Mouse (Mus musculus): Measurements from ENCODE around the gene Hnrnpul2.
A peak's percentile ranks its signal among the peaks of the same experiment; 100 is the strongest.
"Not testable (repeated sequence)": the region's sequence is repeated elsewhere in the genome, so short reads cannot be mapped to it uniquely, and the experiment has no call there.

The Hnrnpul2 gene

DNA sequence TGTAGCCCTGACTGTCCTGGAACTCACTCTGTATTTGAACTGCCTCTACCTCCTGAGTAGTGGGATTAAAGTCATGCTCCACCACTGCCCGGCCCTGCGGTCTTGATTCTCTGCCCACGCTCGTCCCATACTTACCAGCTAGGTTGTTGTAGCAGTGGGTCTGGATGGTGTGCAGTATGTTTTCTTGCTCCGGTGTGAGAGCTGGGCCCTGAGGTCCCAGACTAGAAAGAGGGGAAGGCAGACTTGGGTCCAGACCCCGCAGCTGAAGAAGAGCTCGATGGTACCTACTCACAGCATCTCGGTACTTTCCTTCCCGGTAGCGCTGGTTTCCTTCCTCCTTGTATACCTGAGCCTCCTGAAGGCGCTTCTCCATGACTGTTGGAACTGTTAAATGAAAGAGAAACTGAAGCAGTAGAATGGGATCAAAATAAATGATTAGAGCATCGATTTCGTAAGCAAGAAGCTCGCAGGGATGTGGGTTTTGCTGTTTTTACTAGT is 1.5 kb upstream of the Hnrnpul2 start:
- DNase-seq (ENCODE audit: low spot score in 2 of 2): no peak

DNA sequence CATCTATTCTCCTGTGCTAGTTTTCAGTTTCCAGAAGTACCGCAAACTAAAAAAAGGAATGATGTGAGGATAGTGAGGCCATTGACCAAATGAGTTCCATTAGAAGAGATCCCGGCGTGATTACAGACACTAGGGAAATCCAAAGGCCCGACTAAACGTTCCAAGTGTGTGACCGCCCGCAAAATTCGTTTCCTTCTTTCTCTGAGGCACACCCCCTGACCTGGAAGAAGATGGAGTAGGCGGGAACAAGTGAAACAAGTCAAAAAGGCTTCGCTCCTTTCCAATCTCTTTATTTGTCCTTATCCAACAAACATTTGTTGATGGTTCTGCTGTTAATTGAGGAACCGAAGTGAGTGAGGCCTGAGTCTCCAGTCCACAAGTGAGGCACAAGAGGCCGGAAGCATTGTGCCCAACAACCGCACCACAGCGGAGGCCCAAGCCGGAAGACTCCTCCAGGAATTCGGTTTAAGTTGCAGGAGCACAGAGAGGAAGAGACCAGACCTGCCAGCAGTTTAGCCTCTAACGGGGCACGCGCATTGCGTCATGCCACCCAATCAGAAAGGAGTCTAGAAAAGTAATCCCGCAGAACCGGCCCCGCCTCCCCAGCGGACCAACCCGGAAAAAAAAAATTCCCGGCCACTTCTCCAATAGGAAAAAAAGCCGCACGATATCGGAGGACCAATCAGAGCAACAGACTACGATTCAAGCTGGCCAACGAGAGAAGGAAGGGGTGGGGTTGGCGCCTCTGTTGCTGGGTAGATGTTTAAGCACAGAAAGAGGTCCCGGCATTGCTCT is 812 bp upstream of the Hnrnpul2 start, which contains the start of gene Ttc9c:
Ttc9c (minus strand) TSS at position 533 of the 795 bp plus-strand sequence.
- DNase-seq (ENCODE audit: low spot score in 2 of 2): peak; percentile 90 to 93

DNA sequence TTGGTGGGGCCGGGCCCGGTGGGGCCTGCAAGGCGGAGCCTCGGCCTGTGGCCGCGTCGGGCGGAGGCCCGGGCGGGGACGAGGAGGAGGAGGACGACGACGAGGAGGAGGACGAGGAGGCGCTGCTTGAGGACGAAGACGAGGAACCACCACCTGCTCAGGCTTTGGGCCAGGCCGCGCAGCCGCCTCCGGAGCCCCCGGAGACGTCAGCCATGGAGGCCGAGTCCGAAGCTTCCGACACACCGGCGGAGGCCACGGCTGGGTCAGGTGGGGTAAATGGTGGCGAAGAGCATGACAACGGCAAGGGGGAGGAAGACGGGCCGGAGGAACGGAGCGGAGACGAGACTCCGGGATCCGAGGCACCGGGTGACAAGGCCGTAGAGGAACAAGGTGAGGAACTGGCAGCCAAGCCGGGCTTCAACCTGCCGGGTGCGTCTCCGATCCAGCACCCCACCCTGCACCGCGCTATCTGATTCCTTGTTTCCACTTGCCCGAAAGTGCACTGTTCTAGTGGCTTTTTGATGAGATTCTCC is 680 bp downstream of the Hnrnpul2 start:
- DNase-seq (ENCODE audit: low spot score in 2 of 2): peak in 1 of 2 experiments; percentile 44

DNA sequence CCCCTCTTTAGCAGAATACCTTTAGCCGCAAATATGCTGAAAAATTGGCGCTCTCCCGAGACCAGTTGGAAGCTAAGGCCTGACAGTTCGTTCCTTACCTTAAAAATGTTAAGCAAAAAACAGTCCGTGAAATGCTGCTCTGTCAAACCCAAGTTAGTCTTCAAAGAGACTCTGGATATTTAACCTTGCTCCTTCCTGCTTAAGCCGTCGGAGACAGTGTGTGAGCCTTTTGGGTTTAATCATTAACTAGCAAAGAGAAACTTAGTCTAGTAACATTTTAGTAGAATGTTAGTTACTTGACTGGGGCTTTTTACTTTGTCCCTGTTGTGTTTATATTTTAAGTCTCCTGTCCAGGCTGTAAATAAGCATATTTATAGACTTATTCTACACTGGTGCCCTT is 1.3 kb downstream of the Hnrnpul2 start:
- no peak for DNase-seq (ENCODE audit: low spot score in 2 of 2)

GRCm38 (mm10) chr19:8822696-8823095 is 2.9 kb downstream of the Hnrnpul2 start:
- DNase-seq (ENCODE audit: low spot score in 2 of 2): no peak

DNA sequence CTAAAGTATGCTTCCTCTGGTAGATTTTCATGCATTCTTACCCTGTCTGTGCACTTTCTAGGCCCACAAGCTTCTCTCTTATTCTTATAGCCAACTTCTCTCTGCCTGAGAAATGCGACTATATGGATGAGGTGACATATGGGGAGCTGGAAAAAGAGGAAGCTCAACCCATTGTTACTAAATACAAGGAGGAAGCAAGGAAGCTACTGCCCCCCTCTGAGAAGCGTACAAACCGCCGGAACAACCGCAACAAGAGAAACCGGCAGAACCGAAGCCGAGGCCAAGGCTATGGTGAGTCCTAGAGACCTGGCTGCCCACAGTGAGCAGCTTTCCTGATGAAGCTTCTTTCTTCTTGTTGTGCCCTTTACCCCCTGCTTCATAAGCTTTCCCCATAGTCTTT is 9.8 kb downstream of the Hnrnpul2 start, which contains the start of gene AC129217.1:
AC129217.1 (plus strand) TSS at position 114 of the 400 bp plus-strand sequence.
- no peak for DNase-seq (ENCODE audit: low spot score in 2 of 2)

GRCm38 (mm10) chr19:8830664-8831063 is 10.9 kb downstream of the Hnrnpul2 start:
- DNase-seq (ENCODE audit: low spot score in 2 of 2): no peak

DNA sequence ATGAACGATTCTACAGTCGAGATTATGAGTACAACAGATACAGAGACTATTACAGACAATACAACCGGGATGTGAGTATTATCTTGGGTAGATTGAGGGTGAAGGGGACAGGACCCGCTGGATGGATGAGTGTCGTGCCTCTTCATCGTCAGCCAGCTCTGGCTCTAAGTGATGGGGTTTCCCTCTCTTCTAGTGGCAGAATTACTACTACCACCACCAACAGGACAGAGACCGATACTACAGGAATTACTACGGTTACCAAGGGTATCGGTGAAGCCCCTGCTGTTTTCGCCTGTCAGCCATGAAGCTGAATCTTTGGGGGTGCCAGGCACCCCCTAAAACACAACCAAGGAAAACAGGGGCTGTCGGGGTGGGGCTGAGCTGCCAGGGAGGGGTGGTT is 11.5 kb downstream of the Hnrnpul2 start:
- no peak for DNase-seq (ENCODE audit: low spot score in 2 of 2)

GRCm38 (mm10) chr19:8832971-8833370 is 13.2 kb downstream of the Hnrnpul2 start:
- DNase-seq (ENCODE audit: low spot score in 2 of 2): no peak

DNA sequence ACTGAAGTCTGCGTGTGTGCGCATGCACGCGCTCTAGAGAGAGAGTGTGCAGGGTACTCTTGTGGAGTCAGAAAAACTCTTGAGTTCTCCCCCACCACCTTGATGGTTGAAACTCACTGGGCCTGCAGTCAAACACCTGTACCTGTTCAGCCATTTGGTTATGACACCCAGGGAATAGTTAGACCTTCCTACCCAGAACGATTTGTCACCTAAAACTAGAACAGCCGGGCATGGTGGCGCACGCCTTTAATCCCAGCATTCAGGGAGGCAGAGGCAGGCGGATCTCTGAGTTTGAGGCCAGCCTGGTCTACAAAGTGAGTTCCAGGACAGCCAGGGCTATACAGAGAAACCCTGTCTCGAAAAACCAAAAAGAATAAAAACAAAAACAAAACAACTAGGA is 16.5 kb downstream of the Hnrnpul2 start:
- DNase-seq (ENCODE audit: low spot score in 2 of 2): not testable (repeated sequence)

DNA sequence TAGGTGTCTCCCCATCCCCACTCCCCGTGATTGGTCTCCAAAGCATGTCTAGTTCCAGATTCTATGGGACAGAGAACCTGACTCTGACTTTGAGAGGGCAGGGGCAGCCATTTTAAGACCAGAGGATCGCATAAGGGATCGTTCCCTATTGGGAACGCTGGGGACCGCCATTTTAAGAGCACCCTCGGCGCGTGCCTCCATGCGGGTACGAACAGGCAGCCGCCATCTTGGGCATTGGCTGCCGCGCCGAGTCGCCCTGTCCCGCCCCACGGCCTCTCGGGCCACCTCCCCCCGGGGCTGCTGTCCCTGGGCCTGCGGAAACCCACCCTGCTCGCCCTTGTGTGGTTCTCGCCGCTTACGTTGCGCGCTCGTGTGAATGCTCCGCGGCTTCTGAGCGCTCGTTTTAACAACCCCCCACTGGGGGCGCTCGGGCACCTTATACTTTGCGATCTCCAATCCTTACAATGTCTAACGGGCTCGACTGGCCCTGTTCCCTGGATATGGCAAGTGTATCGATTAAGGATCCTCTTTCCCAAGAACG is 17.5 kb downstream of the Hnrnpul2 start, which contains the start of gene Bscl2:
Bscl2 (plus strand) TSS at position 217 of the 541 bp plus-strand sequence.
- DNase-seq (ENCODE audit: low spot score in 2 of 2): peak; percentile 73 to 83

- DNase-seq (ENCODE audit: low spot score in 2 of 2): no peak
Observed at GRCm38 (mm10) chr19:8838041-8838730, 18.4 kb downstream of the Hnrnpul2 start.

- DNase-seq (ENCODE audit: low spot score in 2 of 2): no peak
Observed at GRCm38 (mm10) chr19:8839103-8839907, 19.5 kb downstream of the Hnrnpul2 start, which contains the start of gene Gng3. Gng3 (minus strand) TSS chr19:8839194.

GRCm38 (mm10) chr19:8839908-8840791 is 20.3 kb downstream of the Hnrnpul2 start:
- DNase-seq (ENCODE audit: low spot score in 2 of 2): peak; percentile 22 to 40

GRCm38 (mm10) chr19:8841012-8841411 is 21.2 kb downstream of the Hnrnpul2 start:
- DNase-seq (ENCODE audit: low spot score in 2 of 2): no peak

- no peak for DNase-seq (ENCODE audit: low spot score in 2 of 2)
Observed at GRCm38 (mm10) chr19:8842961-8843360, 23.2 kb downstream of the Hnrnpul2 start.

- DNase-seq (ENCODE audit: low spot score in 2 of 2): peak; percentile 53 to 87
Observed at GRCm38 (mm10) chr19:8844371-8845129, 24.7 kb downstream of the Hnrnpul2 start.

GRCm38 (mm10) chr19:8848356-8848755 is 28.5 kb downstream of the Hnrnpul2 start:
- no peak for DNase-seq (ENCODE audit: low spot score in 2 of 2)

GRCm38 (mm10) chr19:8850402-8850901 is 30.6 kb downstream of the Hnrnpul2 start, which contains the start of gene Lrrn4cl:
Lrrn4cl (plus strand) TSS chr19:8850768.
- no peak for DNase-seq (ENCODE audit: low spot score in 2 of 2)
